Mouse (Mus musculus): ENCODE results near the gene Rasl10a.

GRCm38 (mm10) chr11:5101641-5102040 lies 43.7 kb downstream of the Rasl10a start:
- no peak for TF ChIP-seq POLR2A (IDR thresholded peaks at IDR 0.05; ENCODE audit: insufficient read depth, low read length)
- no peak for TF ChIP-seq EP300 (IDR thresholded peaks at IDR 0.05; ENCODE audit: insufficient read depth, low read depth, low read length)

Data from ES-Bruce4 (cell line).